Mouse (Mus musculus) mesoderm, embryonic 11.5 days (tissue): ENCODE measurements around the gene Zw10.

Experiments used
- DNase-seq: peaks from one replicate; pipeline ENCODE4 v3.0.0-alpha.2; 2012; ENCODE audit warnings: low read depth, low spot score

The Zw10 gene

GRCm38 (mm10) chr9:49055333-49056205 lies at the start of gene Zw10:
TSS of gene Zw10 (plus strand) at chr9:49055613.
- DNase-seq: peak; percentile 97

- no peak for DNase-seq
Observed at GRCm38 (mm10) chr9:49015824-49016223, 39.6 kb upstream of the Zw10 start.

DNA sequence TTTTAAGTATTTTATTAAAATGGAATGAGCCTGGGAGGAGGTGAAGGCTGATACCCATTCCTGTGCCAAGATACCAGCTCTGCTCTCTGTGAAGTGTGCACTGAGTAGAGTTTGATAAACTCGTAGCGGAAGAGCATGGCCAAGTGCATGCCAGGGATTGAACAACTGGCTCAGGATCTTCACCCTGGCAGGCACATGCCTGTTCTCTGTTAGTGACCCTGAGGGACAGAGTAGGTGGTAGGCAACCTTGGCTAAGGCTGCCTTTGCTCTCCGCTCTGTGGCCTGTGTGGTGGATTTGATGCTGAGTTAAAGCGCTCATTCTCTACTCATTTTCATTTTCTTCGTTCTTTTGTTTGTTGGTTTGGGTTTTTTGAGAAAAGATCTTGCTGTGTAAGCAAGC lies 34.1 kb upstream of the Zw10 start:
- DNase-seq: no peak

- no peak for DNase-seq
Observed at GRCm38 (mm10) chr9:49023956-49024355, 31.5 kb upstream of the Zw10 start.

DNA sequence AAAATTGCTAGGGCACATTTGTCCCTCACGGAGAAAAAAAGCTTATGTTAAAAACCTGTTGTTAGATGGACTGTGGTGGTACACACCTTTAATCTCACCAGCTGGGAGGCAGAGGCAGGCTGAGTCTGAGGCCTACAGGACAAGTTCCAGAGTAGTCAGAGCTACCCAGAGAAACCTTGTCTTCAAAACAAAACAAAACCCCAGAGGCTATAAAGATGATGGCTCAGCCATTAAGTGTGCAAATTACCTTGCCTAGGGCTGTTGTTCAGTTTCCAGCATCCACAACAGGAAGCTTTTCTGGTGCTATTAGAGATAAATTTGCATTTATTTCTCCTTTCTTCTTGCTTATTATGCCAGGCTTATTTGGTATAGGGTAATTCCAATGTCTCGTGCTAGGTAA lies 30.9 kb upstream of the Zw10 start:
- no peak for DNase-seq

GRCm38 (mm10) chr9:49034764-49035163 lies 20.6 kb upstream of the Zw10 start:
- DNase-seq: no peak

GRCm38 (mm10) chr9:49050901-49051300 lies 4.5 kb upstream of the Zw10 start:
- no peak for DNase-seq

GRCm38 (mm10) chr9:49051349-49051748 lies 4.1 kb upstream of the Zw10 start:
- DNase-seq: peak; percentile 61

- DNase-seq: no peak
Observed at GRCm38 (mm10) chr9:49054028-49054427, 1.4 kb upstream of the Zw10 start.

GRCm38 (mm10) chr9:49076847-49077246 lies 21.4 kb downstream of the Zw10 start:
- no peak for DNase-seq

GRCm38 (mm10) chr9:49081107-49081506 lies 25.7 kb downstream of the Zw10 start, which contains the start of gene Tmprss5:
TSS of gene Tmprss5 (plus strand) at chr9:49081260.
- DNase-seq: no peak

DNA sequence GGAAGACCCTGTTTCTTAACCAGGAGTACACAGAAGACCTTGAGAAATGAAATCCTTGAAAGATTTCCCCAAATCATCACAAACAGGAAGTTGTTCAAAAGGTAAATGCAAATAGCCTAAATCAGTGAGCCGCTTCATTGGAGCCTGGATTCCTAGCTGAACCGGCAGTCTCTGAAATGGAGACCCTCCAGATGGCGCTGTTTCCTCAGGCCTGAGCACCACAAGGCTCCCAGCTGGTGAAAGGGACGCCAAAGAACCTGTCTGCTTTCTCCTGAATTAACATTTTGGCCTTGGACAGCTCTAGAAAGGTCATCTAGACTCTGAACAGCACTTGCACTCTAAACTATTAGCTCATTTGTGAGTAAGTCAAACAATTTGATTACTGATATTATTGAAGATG lies 26.1 kb downstream of the Zw10 start:
- DNase-seq: peak; percentile 81

GRCm38 (mm10) chr9:49087317-49087716 lies 31.9 kb downstream of the Zw10 start:
- peak; percentile 49 for DNase-seq

DNA sequence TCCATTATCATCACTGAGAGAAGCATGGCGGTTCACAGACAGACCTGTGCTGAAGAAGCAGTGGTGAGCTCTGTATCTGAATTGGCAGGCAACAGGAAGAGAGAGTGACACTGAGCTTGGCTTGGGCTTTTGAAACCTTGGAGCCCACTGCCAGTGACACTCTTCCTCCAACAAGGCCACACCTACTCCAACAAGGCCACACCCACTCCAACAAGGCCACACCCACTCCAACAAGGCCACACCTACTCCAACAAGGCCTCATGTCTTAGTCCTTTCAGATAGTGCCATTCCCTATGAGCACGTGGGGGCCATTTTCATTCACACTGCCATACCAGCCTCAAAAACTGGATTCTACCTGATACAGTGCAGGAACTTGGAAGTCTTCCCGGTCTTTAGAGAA lies 43.5 kb downstream of the Zw10 start:
- no peak for DNase-seq

- peak; percentile 63 for DNase-seq
Observed at GRCm38 (mm10) chr9:49102328-49102727, 46.9 kb downstream of the Zw10 start.

GRCm38 (mm10) chr9:49109101-49109500 lies 53.7 kb downstream of the Zw10 start:
- peak; percentile 17 for DNase-seq

DNA sequence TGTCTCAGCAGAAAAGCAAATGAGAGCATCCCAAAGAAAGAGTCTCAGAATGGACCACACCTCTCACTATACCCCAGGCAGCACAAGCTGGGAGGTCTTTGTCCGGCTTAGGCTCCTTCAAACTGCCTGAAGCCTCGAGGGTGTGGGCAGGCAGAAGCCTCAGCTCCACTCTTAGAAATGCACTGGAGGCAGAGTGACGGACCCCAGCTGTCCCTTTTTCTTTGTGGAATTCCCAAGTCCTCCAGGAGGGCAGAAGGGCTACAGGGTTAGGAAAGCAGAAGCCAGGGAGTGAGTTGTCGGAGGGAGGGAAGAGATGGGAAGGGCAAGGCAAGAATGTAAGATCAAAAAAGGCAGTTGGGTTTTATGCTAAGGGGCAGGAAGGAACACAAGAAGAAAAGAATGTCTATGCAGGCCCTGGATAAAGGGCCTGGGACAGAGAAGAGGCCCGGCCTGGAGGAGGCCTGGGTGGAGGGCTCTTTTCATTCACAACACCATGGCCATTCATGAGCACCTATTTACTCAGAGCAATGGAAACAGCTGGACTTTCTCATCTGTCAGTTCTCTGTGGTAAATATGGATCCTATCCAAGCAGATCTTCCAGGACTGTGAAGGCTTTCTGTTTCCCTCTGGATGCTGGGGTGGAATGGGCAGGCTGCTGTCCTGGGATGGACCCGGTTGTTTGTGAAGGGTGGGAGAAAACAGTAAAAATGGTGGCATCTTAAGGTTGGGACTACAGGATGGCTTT lies 55.2 kb downstream of the Zw10 start:
- DNase-seq: peak; percentile 23

GRCm38 (mm10) chr9:49111296-49111695 lies 55.9 kb downstream of the Zw10 start:
- DNase-seq: no peak

DNA sequence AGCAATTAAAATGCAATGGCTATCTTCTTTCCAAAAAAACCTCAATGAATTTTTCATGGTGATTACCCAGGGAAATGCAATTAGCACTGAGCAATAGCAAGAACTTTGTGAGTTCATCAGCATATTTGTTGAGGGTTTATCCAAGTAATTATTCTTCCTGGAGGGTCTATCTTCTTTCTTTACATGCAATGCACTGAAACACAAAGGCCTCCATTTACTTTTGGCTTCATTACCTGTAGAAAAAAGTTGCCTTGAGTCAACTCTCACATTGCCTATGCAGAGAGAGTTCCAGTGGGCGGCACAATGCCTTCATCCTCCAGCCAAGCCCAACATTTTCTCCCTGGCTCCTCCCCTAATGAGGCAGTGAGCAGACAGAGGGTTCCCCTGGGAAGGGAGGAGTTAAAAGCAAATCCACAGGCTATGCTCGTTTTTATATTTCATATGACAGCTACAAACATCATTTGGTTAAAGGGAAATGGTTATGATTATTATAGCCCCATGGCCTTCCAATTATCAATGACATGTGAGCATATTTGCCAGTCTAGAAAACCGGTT lies 62.9 kb downstream of the Zw10 start:
- no peak for DNase-seq

DNA sequence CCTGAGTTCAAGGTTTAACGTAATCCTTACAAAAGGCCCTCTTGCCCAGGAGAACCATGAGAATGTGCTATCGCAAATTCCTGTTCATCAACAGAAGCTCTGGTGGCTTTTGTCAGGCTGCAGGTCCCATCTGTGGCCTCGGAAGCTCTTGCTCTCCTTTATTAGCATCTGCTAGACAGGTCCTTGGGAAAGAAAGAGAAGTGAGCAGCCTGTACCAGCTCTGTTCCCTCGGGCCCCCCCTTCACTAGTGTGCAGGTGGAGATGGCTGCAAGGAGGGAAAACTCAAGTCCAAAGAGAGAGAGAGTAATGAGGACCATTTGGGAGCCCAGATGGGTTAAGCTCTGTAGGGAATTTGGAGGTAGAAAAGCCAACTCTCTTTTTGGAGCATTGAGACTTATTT lies 64.3 kb downstream of the Zw10 start:
- no peak for DNase-seq

GRCm38 (mm10) chr9:49125706-49126105 lies 70.3 kb downstream of the Zw10 start:
- no peak for DNase-seq
